Mouse (Mus musculus) erythroblast, embryonic 14.5 days (primary cell): ENCODE data around the gene Trrap.

ENCODE experiments used
- GATA1 ChIP-seq: IDR thresholded peaks from 2 replicates; pipeline ENCODE4 v1.6.1; 2012; ENCODE audit warnings: low read length, inconsistent platforms, mixed read lengths
- TAL1 ChIP-seq: IDR thresholded peaks from 3 replicates; pipeline ENCODE4 v1.6.1; 2012; ENCODE audit warnings: low read length, inconsistent platforms, mixed read lengths

GRCm38 (mm10) chr5:144793374-144793773 is 25.8 kb downstream of the Trrap start:
- TF ChIP-seq GATA1 (no peak), TAL1 (no peak)
